Mouse (Mus musculus) G1E (cell line): Measurements from ENCODE around the gene Lrrc32. TPM values are rescaled to one million over a fixed set of nuclear protein-coding genes. Genes with fewer than 3 reads are reported as not detected.

Experiments
- ATAC-seq: 2 replicates; pipeline ENCODE4 v1.8.0; 2016; ENCODE audit warnings: mild to moderate bottlenecking; ENCODE audit not compliant: insufficient number of reproducible peaks, poor library complexity, low FRiP score, severe bottlenecking; ENCODE audit errors: extremely low read depth
- DNase-seq: peaks from one replicate; pipeline ENCODE4 v3.0.0; 2012; ENCODE audit warnings: low spot score
- H3K27me3 ChIP-seq: 2 replicates; pipeline ENCODE4 v1.6.1; 2012; ENCODE audit warnings: mild to moderate bottlenecking, low read length, inconsistent platforms; ENCODE audit not compliant: insufficient read depth
- H3K36me3 ChIP-seq: replicated peaks from 2 replicates; pipeline ENCODE3; 2012; ENCODE audit warnings: mild to moderate bottlenecking, inconsistent platforms
- H3K4me1 ChIP-seq: 2 replicates; pipeline ENCODE4 v1.6.1; 2012; ENCODE audit warnings: low read depth, low read length, inconsistent platforms, mixed read lengths; ENCODE audit not compliant: insufficient read depth
- H3K4me3 ChIP-seq: 2 replicates; pipeline ENCODE4 v1.5.1; 2012; ENCODE audit warnings: low read depth, mild to moderate bottlenecking, inconsistent platforms, low read length, moderate library complexity, mixed read lengths
- H3K9me3 ChIP-seq: replicated peaks from 2 replicates; pipeline ENCODE4 v1.6.1; 2012; ENCODE audit warnings: inconsistent platforms
- CTCF ChIP-seq: IDR thresholded peaks from 2 replicates; pipeline ENCODE4 v1.5.1; 2012; ENCODE audit warnings: low read depth, low read length, inconsistent platforms, mixed read lengths
- GATA1 ChIP-seq: IDR thresholded peaks from 2 replicates; pipeline ENCODE4 v1.6.1; 2012; ENCODE audit warnings: borderline replicate concordance, low read length, inconsistent platforms, mixed read lengths
- GATA2 ChIP-seq: IDR thresholded peaks from 2 replicates; pipeline ENCODE4 v1.6.1; 2012; ENCODE audit warnings: low read depth, low read length, inconsistent platforms, borderline replicate concordance
- POLR2AphosphoS5 ChIP-seq: IDR thresholded peaks from 2 replicates; pipeline ENCODE4 v1.6.1; 2012; ENCODE audit warnings: low read depth, low read length, inconsistent platforms; ENCODE audit not compliant: insufficient replicate concordance
- TAL1 ChIP-seq: conservative IDR thresholded peaks from 2 replicates; pipeline ENCODE4 v1.6.1; 2012; ENCODE audit warnings: low read depth, low read length, inconsistent platforms, mixed read lengths
- polyA plus RNA-seq: library from polyadenylated mRNA; stranded (reverse); fragments of >175 nt; gene quantifications from 2 replicates; pipeline ENCODE4 v1.2.3, GENCODE M21; 2012
- total RNA-seq, 2 experiments: library from RNA; stranded (forward) in 1 of 2; stranded (reverse) in 1 of 2; fragments of 200-1000 nt in 1 of 2; fragments of >200 nt in 1 of 2; fragmentation: Nextera tagmentation in 1 of 2; gene quantifications; 2 replicates each; pipeline ENCODE4 v1.2.3; 2014 to 2017

The Lrrc32 gene
- total and polyA plus RNA-seq, 3 experiments = 0.05 TPM; not detected in 2

- Histone ChIP-seq H3K36me3 (no peaks in the 10 kb centered on the region), H3K9me3 (no peaks in the 10 kb centered on the region), H3K27me3 (peaks cover 26% of the 10 kb centered on the region), H3K4me1 (no peaks in the 10 kb centered on the region), H3K4me3 (no peak overlapping the region)
- ATAC-seq (no peak), DNase-seq (no peak)
- TF ChIP-seq CTCF (no peak), POLR2AphosphoS5 (no peak), GATA1 (no peak), TAL1 (no peak), GATA2 (no peak)
These were observed 2.6 kb upstream of the Lrrc32 start for GRCm38 (mm10) chr7:98486471-98486917.

- no peak for DNase-seq
- Histone ChIP-seq H3K4me1 (no peaks in the 10 kb centered on the region), H3K9me3 (no peaks in the 10 kb centered on the region), H3K4me3 (no peak overlapping the region), H3K36me3 (no peaks in the 10 kb centered on the region), H3K27me3 (peaks cover 24% of the 10 kb centered on the region)
- ATAC-seq = no peak
- TF ChIP-seq POLR2AphosphoS5 (no peak), GATA1 (no peak), TAL1 (no peak), CTCF (no peak), GATA2 (no peak)
These were observed 1.7 kb upstream of the Lrrc32 start for GRCm38 (mm10) chr7:98487202-98487980.

- Histone ChIP-seq H3K9me3 (no peaks in the 10 kb centered on the region), H3K4me1 (no peaks in the 10 kb centered on the region), H3K36me3 (no peaks in the 10 kb centered on the region), H3K27me3 (peaks cover 14% of the 10 kb centered on the region), H3K4me3 (no peak overlapping the region)
- TF ChIP-seq GATA2 = no peak
- no peak for TF ChIP-seq CTCF
- no peak for TF ChIP-seq TAL1
- TF ChIP-seq GATA1 = no peak
- TF ChIP-seq POLR2AphosphoS5 = no peak
- no peak for DNase-seq
- ATAC-seq = no peak
These were observed 519 bp upstream of the Lrrc32 start for GRCm38 (mm10) chr7:98488398-98489130.

GRCm38 (mm10) chr7:98489623-98490084, 571 bp downstream of the Lrrc32 start:
- Histone ChIP-seq H3K4me1 (no peaks in the 10 kb centered on the region), H3K27me3 (peaks cover 13% of the 10 kb centered on the region), H3K36me3 (no peaks in the 10 kb centered on the region), H3K4me3 (no peak overlapping the region), H3K9me3 (no peaks in the 10 kb centered on the region)
- no peak for TF ChIP-seq GATA2
- no peak for TF ChIP-seq POLR2AphosphoS5
- TF ChIP-seq GATA1 = no peak
- TF ChIP-seq CTCF = no peak
- TF ChIP-seq TAL1 = no peak
- DNase-seq (no peak), ATAC-seq (no peak)

DNA sequence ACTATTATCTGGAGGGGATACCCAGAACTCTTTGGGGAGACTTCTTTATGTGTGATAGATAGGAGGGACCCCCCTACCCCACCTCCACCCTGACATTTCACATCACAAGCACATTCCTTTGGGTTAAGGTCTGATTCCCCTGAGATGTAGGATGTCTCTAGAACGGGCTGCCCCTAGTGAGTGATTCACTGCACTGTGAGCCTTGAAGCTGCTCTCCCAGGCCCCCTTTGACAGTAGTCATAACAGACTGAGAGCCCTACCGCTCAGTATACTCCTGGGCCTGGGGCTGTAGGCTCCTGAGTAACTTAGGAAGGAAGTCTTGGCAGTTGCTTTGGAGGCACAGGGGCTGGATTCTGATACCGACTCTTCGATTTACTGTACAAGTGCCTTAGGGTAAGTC, 1.2 kb downstream of the Lrrc32 start:
- no peak overlapping the region for H3K4me3 ChIP-seq
- H3K36me3 ChIP-seq = no peaks in the 10 kb centered on the region
- no peak for ATAC-seq
- TF ChIP-seq GATA2 (no peak), CTCF (no peak), TAL1 (no peak), GATA1 (no peak), POLR2AphosphoS5 (no peak)
- no peaks in the 10 kb centered on the region for H3K9me3 ChIP-seq
- DNase-seq = no peak
- peaks cover 13% of the 10 kb centered on the region; the same call in 1 of the 2 replicates for H3K27me3 ChIP-seq
- no peaks in the 10 kb centered on the region for H3K4me1 ChIP-seq

DNA sequence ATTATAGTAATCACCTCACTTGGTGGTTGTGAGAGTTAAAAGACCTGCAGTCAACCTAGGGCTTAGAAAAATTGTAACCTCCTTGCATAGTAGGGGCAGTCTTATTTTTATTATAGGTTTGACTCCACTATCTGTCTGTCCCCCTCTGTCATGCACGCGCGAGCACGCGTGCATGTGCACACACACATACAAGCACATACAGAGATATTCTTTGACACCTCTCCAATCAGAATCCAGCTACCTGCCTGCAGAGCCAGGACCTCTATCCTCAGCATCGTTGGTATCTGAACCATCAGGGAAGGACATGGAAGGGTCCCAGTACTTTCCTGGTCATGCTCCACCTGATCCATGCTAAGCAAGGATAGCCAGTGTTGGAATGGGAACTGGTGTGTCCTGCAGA, 1.8 kb downstream of the Lrrc32 start:
- ATAC-seq = no peak
- Histone ChIP-seq H3K4me3 (no peak overlapping the region), H3K4me1 (no peaks in the 10 kb centered on the region), H3K27me3 (peaks cover 11% of the 10 kb centered on the region; the same call in 1 of the 2 replicates), H3K36me3 (no peaks in the 10 kb centered on the region), H3K9me3 (no peaks in the 10 kb centered on the region)
- TF ChIP-seq POLR2AphosphoS5 (no peak), GATA2 (no peak), TAL1 (no peak), GATA1 (no peak), CTCF (no peak)
- no peak for DNase-seq
